Mouse (Mus musculus) heart, postnatal 14 days (tissue): ENCODE measurements around the gene Zbtb4. TPM values are rescaled to one million over a fixed set of nuclear protein-coding genes. Genes with fewer than 3 reads are reported as not detected.

ENCODE experiments used
- DNase-seq, 2 experiments: peaks; one replicate each; pipeline ENCODE4 v3.0.0; 2021 to 2022
- intact Hi-C: fragments of 180-260 bp; cut with DNase I; formaldehyde crosslinking; loops from one replicate; pipeline ENCODE4 v1.15.1; 2025
- total RNA-seq, 2 experiments: library from RNA; stranded (reverse); gene quantifications; 2 replicates each; pipeline ENCODE4 v1.2.3; 2021

Zbtb4 gene
- total RNA-seq, 2 experiments from 2014 or later, result 36.5 to 43.3 TPM

DNA sequence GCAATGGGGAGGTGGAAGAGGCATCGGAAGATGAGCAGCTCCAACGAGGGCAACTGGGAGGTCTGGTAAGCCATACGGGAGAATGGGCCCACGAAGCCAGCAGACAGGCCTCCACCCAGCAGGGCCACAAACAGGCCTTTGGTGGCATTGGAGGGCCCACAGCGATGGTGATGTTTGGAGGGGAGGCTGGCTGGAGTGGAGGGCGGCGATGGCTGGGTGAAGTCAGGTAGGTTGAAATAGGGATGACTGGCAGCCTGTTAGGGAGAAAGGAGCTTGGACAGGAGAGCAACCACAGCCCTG lies 4.9 kb upstream of the Zbtb4 start:
- intact Hi-C loops, result no loop called here
- no peak for DNase-seq

GRCm38 (mm10) chr11:69761868-69762267 lies 3.8 kb upstream of the Zbtb4 start, which contains the start of gene Slc35g3:
Slc35g3 (minus strand) TSS chr11:69761968.
- DNase-seq, result no peak
- intact Hi-C loops, result no loop called here

DNA sequence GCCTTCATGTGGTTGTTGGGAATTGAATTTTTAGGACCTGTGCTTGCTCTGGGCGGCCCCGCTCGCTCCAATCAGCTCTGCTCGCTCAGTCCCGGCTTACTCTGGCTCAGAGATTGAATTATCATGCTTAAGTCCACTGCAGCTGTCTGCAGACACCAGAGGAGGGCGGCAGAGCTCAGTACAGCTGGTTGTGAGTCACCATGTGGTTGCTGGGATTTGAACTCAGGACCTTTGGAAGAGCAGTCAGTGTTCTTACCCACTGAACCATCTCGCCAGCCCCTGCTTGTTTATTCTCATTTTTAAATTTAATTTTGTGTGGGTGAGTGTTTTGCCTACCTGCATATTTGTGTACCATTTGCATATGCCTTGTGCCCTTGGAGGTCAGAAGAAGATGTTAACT lies 2.2 kb upstream of the Zbtb4 start:
- intact Hi-C loops, result no loop called here
- DNase-seq, result no peak

- intact Hi-C loops, result loop anchor here (2.0 kb wide), 1 partner anchor 29 kb away; the partner anchor contains the start of gene Chrnb1
These were observed 456 bp downstream of the Zbtb4 start for GRCm38 (mm10) chr11:69766126-69766609.

GRCm38 (mm10) chr11:69766872-69767624 lies 1.3 kb downstream of the Zbtb4 start:
- intact Hi-C loops, result loop anchor here (2.0 kb wide), 1 partner anchor 28 kb away; the partner anchor contains the start of gene Chrnb1
- DNase-seq, result peak; percentile 17 to 19

More at GRCm38 (mm10) chr11:69766126-69766609, 456 bp downstream of the Zbtb4 start:
- peak; percentile 77 to 80 for DNase-seq

GRCm38 (mm10) chr11:69767625-69767909 lies 1.9 kb downstream of the Zbtb4 start:
- peak in 1 of 2 experiments; percentile 13 for DNase-seq
- intact Hi-C loops, result loop anchor here (2.0 kb wide), 1 partner anchor 27 kb away; the partner anchor contains the start of gene Chrnb1

GRCm38 (mm10) chr11:69774961-69775360 lies 9.2 kb downstream of the Zbtb4 start:
- DNase-seq, result no peak
- intact Hi-C loops, result no loop called here

DNA sequence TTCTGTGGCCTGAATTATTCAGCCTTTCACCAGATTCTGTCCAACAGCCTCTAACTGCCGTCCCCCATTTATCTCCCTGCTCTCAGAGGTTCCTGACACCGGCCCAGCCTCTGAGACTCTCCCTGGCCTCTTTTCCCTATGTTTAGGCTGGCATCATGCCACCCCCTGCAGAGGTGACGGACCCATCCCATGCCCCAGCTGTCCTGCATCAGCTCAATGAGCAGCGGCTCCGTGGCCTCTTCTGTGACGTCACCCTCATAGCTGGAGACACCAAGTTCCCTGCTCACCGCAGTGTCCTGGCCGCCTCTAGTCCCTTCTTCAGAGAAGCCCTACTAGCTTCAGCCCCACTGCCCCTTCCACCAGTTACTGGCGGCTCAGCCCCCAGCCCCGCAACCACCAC lies 10.0 kb downstream of the Zbtb4 start:
- intact Hi-C loops, result no loop called here
- DNase-seq, result no peak

GRCm38 (mm10) chr11:69776488-69776887 lies 10.8 kb downstream of the Zbtb4 start:
- intact Hi-C loops, result no loop called here
- DNase-seq, result no peak

DNA sequence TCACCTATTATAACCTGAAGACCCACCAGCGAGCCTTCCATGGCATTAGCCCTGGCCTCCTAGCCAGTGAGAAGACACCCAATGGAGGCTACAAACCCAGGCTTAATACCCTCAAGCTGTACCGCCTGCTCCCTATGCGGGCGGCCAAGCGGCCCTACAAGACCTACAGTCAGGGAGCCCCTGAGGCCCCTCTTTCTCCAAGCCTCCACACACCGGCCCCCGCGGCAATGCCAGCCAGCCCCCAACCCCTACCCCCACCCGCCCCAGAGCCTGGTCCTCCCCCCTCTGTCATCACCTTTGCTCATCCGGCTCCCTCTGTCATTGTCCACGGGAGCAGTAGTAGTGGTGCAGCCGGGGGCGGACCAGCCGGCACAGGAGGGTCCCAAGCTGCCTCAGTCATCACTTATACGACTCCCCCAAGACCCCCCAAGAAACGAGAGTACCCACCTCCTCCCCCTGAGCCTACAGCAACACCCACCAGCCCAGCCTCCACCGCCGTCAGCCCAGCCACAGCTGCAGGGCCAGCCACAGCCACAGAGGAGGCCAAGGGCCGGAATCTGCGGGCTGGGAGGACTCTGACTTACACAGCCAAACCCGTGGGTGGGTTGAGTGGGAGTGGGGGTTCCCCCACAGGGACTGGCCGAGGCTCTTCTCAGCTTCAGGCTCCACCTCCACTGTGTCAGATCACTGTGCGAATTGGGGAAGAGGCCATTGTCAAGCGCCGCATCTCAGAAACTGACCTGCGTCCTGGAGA lies 12.0 kb downstream of the Zbtb4 start:
- DNase-seq, result peak in 1 of 2 experiments; percentile 25
- intact Hi-C loops, result no loop called here

- peak; percentile 16 to 34 for DNase-seq
- intact Hi-C loops, result no loop called here
These were observed 12.7 kb downstream of the Zbtb4 start for GRCm38 (mm10) chr11:69778258-69778982.

- intact Hi-C loops, result no loop called here
- no peak for DNase-seq
These were observed 13.3 kb downstream of the Zbtb4 start for GRCm38 (mm10) chr11:69778985-69779384.

DNA sequence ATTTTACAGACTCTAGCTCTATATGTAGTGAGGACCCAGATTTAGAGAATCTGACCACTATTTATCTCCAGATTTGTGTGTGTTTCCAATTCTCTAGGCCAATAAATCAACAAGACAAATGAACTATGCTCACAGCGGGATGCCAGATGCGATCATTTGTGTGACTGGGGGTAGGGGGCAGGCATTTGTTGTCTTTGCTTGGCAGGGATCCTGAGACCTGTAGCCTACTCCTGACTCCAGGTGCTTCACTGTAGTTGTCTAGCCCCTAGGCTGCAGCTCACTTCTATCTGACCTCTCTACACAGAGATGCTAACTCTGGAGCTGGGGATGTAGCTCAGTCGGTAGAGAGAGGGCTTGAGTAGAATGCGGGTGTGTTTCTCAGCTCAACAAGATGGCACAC lies 16.1 kb downstream of the Zbtb4 start:
- intact Hi-C loops, result no loop called here
- DNase-seq, result no peak

- DNase-seq, result peak; percentile 48 to 64
- intact Hi-C loops, result no loop called here
These were observed 19.1 kb downstream of the Zbtb4 start for GRCm38 (mm10) chr11:69784793-69785272.

GRCm38 (mm10) chr11:69787306-69787705 lies 21.6 kb downstream of the Zbtb4 start:
- intact Hi-C loops, result no loop called here
- no peak for DNase-seq

DNA sequence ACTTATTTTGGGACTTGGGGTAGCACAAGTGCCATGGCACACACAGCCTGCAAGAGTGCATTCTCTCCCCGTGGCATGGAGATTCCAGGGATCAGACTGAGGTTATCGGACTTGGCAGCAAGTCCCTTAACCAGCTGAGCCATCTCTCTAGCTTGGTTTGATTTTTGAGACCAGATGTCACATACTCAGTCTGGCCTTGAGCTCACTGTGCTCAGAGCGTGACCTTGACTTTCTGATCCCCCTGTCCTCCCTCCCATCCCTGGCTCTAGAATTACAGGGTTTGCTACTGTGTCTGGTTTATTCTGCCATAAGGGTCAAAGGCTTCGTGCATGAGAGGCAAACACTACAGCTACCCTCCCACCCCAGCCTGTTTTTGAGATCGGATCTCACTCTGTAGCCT lies 23.7 kb downstream of the Zbtb4 start:
- intact Hi-C loops, result no loop called here
- DNase-seq, result no peak

- no peak for DNase-seq
- intact Hi-C loops, result no loop called here
These were observed 25.7 kb downstream of the Zbtb4 start for GRCm38 (mm10) chr11:69791420-69791819.

DNA sequence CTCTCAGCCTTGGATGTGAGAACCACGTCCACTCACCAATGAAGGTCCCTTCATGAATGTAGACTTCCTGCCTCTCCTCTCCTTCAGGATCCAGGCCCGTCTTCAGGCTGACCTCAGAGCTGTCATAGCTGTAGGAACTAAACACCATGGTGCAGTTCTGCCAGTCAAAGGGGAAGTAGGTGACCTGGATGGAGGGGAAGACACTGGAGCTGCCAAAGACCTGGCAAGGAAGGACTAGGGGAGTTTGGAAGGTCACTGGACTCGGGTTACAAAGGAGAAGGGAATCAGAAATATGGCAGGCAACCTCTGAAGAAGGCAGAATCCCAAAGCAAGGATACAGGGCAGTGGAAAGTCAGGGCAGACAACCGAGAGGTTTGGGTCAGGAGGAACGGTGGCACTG lies 27.7 kb downstream of the Zbtb4 start:
- no peak for DNase-seq
- intact Hi-C loops, result no loop called here

- intact Hi-C loops, result loop anchor here (2.0 kb wide), 1 partner anchor 29 kb away; no protein-coding TSS in a partner anchor
These were observed 29.7 kb downstream of the Zbtb4 start, which contains the start of gene Chrnb1 for GRCm38 (mm10) chr11:69795168-69795982. Chrnb1 (minus strand) TSS chr11:69795943.

GRCm38 (mm10) chr11:69795983-69796435 lies 30.3 kb downstream of the Zbtb4 start:
- intact Hi-C loops, result loop anchor here (2.0 kb wide), 1 partner anchor 29 kb away; no protein-coding TSS in a partner anchor

More at GRCm38 (mm10) chr11:69795168-69795982, 29.7 kb downstream of the Zbtb4 start, which contains the start of gene Chrnb1:
- DNase-seq, result peak; percentile 93

More at GRCm38 (mm10) chr11:69795983-69796435, 30.3 kb downstream of the Zbtb4 start:
- no peak for DNase-seq
